Mouse (Mus musculus) thymus, adult 2 months (tissue): ENCODE measurements around the gene Tmem37.

Source experiments
- CTCF ChIP-seq: fragments of 200-500 bp; IDR thresholded peaks from 2 replicates; pipeline ENCODE4 v1.5.1; 2012; ENCODE audit warnings: mild to moderate bottlenecking, control low read depth, low read length, moderate library complexity, borderline replicate concordance; ENCODE audit not compliant: control insufficient read depth, poor library complexity, insufficient read depth; ENCODE audit errors: extremely low read depth
- POLR2A ChIP-seq: fragments of 200-500 bp; IDR thresholded peaks from 2 replicates; pipeline ENCODE4 v1.6.1; 2012; ENCODE audit warnings: mild to moderate bottlenecking, low read length, control low read depth, moderate library complexity; ENCODE audit not compliant: control insufficient read depth, poor library complexity, insufficient read depth; ENCODE audit errors: extremely low read depth

DNA sequence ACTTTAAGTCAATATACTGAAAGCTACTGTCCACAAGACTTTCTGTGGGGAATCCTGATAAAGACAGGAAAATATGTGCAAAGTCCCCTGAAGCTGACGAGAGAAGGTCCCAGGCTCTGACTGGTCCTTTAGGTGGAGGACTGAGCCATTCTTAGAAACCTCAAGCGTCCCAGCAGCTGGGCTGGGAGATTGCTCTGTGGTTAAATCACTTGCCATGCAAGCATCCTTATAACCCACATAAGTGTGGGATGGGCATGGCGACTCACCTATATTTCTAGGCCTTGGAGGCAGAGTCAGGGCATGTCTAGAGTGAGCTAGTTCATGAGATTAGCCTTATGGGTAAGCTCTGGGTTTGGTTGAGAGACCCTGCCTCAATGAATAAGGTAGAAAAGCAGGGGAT is 7.2 kb downstream of the Tmem37 start:
- no peak for TF ChIP-seq CTCF
- TF ChIP-seq POLR2A: no peak
